Mouse (Mus musculus) bone marrow, adult 2 months (tissue): ENCODE data around the gene Bhmt2. TPM values are rescaled to one million over a fixed set of nuclear protein-coding genes. Genes with fewer than 3 reads are reported as not detected.

Experiments used
- H3K27ac ChIP-seq: fragments of 200-500 bp; 2 replicates; pipeline ENCODE4 v1.5.1; 2012; ENCODE audit warnings: low read depth, mild to moderate bottlenecking, control low read depth, inconsistent platforms, low read length; ENCODE audit not compliant: control insufficient read depth, poor library complexity, insufficient read depth
- H3K4me1 ChIP-seq: fragments of 200-500 bp; 2 replicates; pipeline ENCODE4 v1.6.1; 2011; ENCODE audit warnings: low read length; ENCODE audit not compliant: control insufficient read depth, insufficient read depth
- H3K4me3 ChIP-seq: fragments of 200-500 bp; replicated peaks from 2 replicates; pipeline ENCODE3; 2011; ENCODE audit warnings: mild to moderate bottlenecking, low read depth, low read length, control low read depth; ENCODE audit not compliant: control insufficient read depth
- CTCF ChIP-seq: fragments of 200-500 bp; IDR thresholded peaks from 2 replicates; pipeline ENCODE4 v1.5.1; 2011; ENCODE audit warnings: low read length, control low read depth; ENCODE audit not compliant: control insufficient read depth, insufficient read depth
- POLR2A ChIP-seq: fragments of 200-500 bp; IDR thresholded peaks from 2 replicates; pipeline ENCODE4 v1.6.1; 2011; ENCODE audit warnings: low read depth, mild to moderate bottlenecking, control low read depth, low read length, borderline replicate concordance; ENCODE audit not compliant: control insufficient read depth
- WGBS: fragments of 180-500 bp; shearing (Covaris S2); methylation state at CpG from one replicate; pipeline ENCODE4 v1.1.7; 2018; 5-methylcytosine and 5-hydroxymethylcytosine counted together
- polyA plus RNA-seq: library from polyadenylated mRNA; stranded (reverse); fragments of >200 nt; gene quantifications from 2 replicates; pipeline ENCODE4 v1.2.4, GENCODE M21; 2011; ENCODE audit warnings: low replicate concordance; ENCODE audit not compliant: missing spikeins, insufficient read depth, insufficient read length

The Bhmt2 gene
- 1.8 TPM in 1 of 2 replicates, not detected in the other for polyA plus RNA-seq

- Histone ChIP-seq H3K27ac (no peak within 1 kb of the TSS), H3K4me3 (no peak within 1 kb of the TSS), H3K4me1 (no peaks in the 10 kb centered on the region)
- WGBS = 26% methylated on average over 31 of the region's 31 CpGs
- TF ChIP-seq CTCF (no peak), POLR2A (no peak)
These were observed at the start of gene Bhmt2, which contains the start of gene Dmgdh for GRCm38 (mm10) chr13:93674131-93674561. TSS of gene Bhmt2 (minus strand) at chr13:93674302. TSS of gene Dmgdh (plus strand) at chr13:93674433.

- Histone ChIP-seq H3K27ac (no peak overlapping the region), H3K4me1 (no peaks in the 10 kb centered on the region), H3K4me3 (no peak overlapping the region)
- WGBS = 74% methylated on average over 3 of the region's 3 CpGs
- no peak for TF ChIP-seq CTCF
- no peak for TF ChIP-seq POLR2A
These were observed 49.4 kb upstream of the Bhmt2 start for GRCm38 (mm10) chr13:93723455-93723854.

DNA sequence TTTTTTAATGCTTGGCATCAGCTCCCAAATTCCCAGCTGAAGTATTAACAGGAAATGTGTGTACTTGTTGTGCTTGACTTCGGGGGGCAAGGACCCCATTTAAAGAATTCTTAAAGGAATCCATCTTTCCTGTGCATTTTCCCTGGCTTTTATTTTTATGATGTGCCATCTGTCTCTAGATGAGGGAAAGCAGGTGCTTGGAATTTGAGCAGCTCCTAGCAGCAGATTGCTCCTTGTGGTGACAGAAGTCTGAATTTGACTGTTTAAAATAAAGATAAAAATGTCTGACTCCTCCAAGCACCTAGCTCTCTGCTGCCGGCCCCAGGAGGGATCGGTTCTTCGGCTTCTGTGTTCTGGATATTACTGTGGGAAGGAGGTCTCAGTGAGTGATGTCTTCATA, 47.8 kb upstream of the Bhmt2 start:
- Histone ChIP-seq H3K4me1 (no peaks in the 10 kb centered on the region), H3K27ac (no peak overlapping the region), H3K4me3 (no peak overlapping the region)
- no peak for TF ChIP-seq CTCF
- TF ChIP-seq POLR2A = no peak
- WGBS = 82% methylated on average over 4 of the region's 4 CpGs

DNA sequence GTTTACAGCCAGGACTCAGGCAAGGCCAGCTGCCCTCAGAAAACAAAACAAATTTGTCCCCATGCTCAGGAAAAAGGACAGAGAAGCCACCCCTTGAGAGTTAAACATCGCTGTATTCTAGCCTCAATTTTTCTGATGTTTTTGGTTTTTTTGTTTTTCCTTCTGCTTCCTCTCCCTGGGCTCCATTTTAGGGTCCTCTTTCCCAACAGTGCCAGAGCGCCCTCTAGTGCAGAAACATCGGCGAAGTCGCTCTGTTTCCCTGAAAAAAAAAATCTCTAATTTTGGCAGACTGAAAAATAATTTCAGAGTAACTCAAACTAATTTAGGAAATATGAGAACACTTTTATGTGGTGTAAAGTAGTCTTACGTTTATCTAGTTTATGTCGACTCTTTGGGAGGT, 44.8 kb upstream of the Bhmt2 start:
- Histone ChIP-seq H3K4me1 (no peaks in the 10 kb centered on the region), H3K4me3 (no peak overlapping the region), H3K27ac (no peak overlapping the region)
- 5% methylated on average over 7 of the region's 7 CpGs for WGBS
- TF ChIP-seq POLR2A (no peak), CTCF (peak; percentile 61)

- no peak overlapping the region for H3K4me3 ChIP-seq
- H3K27ac ChIP-seq = no peak overlapping the region
- H3K4me1 ChIP-seq = no peaks in the 10 kb centered on the region
- 85% methylated on average over 7 of the region's 7 CpGs for WGBS
- no peak for TF ChIP-seq POLR2A
- TF ChIP-seq CTCF = no peak
These were observed 43.0 kb upstream of the Bhmt2 start for GRCm38 (mm10) chr13:93717113-93717512.

DNA sequence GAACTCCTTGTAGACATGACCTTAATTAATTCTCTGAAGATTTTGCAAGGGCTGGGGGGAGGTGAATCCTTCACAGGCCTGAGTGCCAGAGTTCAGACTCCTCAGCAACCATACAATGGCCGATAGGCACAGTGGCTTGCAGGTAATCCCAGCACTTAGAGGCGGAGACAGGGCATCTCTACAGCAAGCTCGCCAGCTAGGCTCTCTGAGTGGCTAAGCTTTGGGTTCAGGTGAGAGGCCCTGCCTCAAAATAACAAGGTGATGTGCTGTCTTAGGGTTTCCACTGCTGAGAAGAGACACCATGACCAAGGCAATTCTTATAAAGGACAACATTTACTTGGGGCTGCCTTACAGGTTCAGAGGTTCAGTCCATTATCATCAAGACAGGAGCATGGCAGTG, 39.7 kb upstream of the Bhmt2 start:
- H3K27ac ChIP-seq = no peak overlapping the region
- TF ChIP-seq CTCF (no peak), POLR2A (no peak)
- H3K4me3 ChIP-seq = no peak overlapping the region
- WGBS = 80% methylated on average over 3 of the region's 3 CpGs
- H3K4me1 ChIP-seq = no peaks in the 10 kb centered on the region

GRCm38 (mm10) chr13:93712362-93712761, 38.3 kb upstream of the Bhmt2 start:
- H3K4me3 ChIP-seq = no peak overlapping the region
- H3K27ac ChIP-seq = no peak overlapping the region
- H3K4me1 ChIP-seq = no peaks in the 10 kb centered on the region
- WGBS = 84% methylated on average over 4 of the region's 4 CpGs
- TF ChIP-seq POLR2A = no peak
- TF ChIP-seq CTCF = no peak

DNA sequence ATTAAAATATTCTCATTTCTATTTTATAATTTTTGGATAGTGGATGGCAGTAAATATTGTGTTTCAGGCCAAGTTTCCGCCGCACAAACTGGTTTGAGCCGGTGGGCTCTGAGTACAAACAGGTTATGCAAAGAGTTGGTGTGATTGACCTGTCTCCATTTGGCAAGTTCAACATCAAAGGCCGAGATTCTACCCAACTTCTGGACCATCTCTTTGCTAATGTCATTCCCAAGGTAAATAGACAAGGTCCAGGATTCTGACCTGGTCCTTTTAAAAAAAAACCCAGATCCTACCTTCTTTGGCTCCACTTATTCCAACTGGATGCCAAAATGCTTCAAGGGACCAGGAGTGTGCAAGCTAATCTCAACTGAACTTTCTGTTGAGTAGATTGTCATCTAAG, 37.1 kb upstream of the Bhmt2 start:
- WGBS = 87% methylated on average over 4 of the region's 4 CpGs
- Histone ChIP-seq H3K27ac (no peak overlapping the region), H3K4me1 (no peaks in the 10 kb centered on the region), H3K4me3 (no peak overlapping the region)
- TF ChIP-seq CTCF (no peak), POLR2A (no peak)

GRCm38 (mm10) chr13:93710325-93710724, 36.2 kb upstream of the Bhmt2 start:
- 86% methylated on average over 4 of the region's 4 CpGs for WGBS
- Histone ChIP-seq H3K4me1 (no peaks in the 10 kb centered on the region), H3K4me3 (no peak overlapping the region), H3K27ac (no peak overlapping the region)
- TF ChIP-seq POLR2A = no peak
